Mouse (Mus musculus): ENCODE measurements around the gene Dnm3.

GRCm38 (mm10) chr1:162180451-162180850 lies 297.4 kb downstream of the Dnm3 start:
- no peak for TF ChIP-seq POLR2A (IDR thresholded peaks at IDR 0.05; ENCODE audit: insufficient read length, low read depth)
- no peak for TF ChIP-seq MYOG (IDR thresholded peaks at IDR 0.05; ENCODE audit: control insufficient read depth in 1 of 3, insufficient read depth in 1 of 3, insufficient read length in 2 of 3, low read depth in 2 of 3)
- TF ChIP-seq USF1 (IDR thresholded peaks at IDR 0.05; ENCODE audit: low read depth) = no peak
